Mouse (Mus musculus) kidney, adult 11 months (tissue): Measurements from ENCODE around the gene 2210011C24Rik.
A peak's percentile ranks its signal among the peaks of the same experiment; 100 is the strongest.

Experiments
- DNase-seq: peaks from one replicate; pipeline ENCODE4 v3.0.0; 2022

Gene 2210011C24Rik

GRCm38 (mm10) chr8:84011705-84012498 is at the start of gene 2210011C24Rik:
Gene 2210011C24Rik (minus strand): TSS chr8:84012171.
- DNase-seq: peak; percentile 81

GRCm38 (mm10) chr8:84060245-84060644 is 48.3 kb upstream of the 2210011C24Rik start:
- DNase-seq: no peak

- no peak for DNase-seq
These were observed 47.3 kb upstream of the 2210011C24Rik start for GRCm38 (mm10) chr8:84059226-84059625.

- no peak for DNase-seq
These were observed 45.9 kb upstream of the 2210011C24Rik start for GRCm38 (mm10) chr8:84057827-84058226.

- DNase-seq: no peak
These were observed 41.3 kb upstream of the 2210011C24Rik start for GRCm38 (mm10) chr8:84053229-84053628.

GRCm38 (mm10) chr8:84052746-84053145 is 40.8 kb upstream of the 2210011C24Rik start:
- DNase-seq: no peak

- no peak for DNase-seq
These were observed 36.2 kb upstream of the 2210011C24Rik start for GRCm38 (mm10) chr8:84048171-84048570.

- no peak for DNase-seq
These were observed 34.5 kb upstream of the 2210011C24Rik start for GRCm38 (mm10) chr8:84046505-84046904.

GRCm38 (mm10) chr8:84044900-84045299 is 32.9 kb upstream of the 2210011C24Rik start, which contains the start of gene Rln3:
Gene Rln3 (minus strand): TSS chr8:84045000.
- no peak for DNase-seq

GRCm38 (mm10) chr8:84044103-84044502 is 32.1 kb upstream of the 2210011C24Rik start:
- DNase-seq: no peak

- no peak for DNase-seq
These were observed 31.0 kb upstream of the 2210011C24Rik start for GRCm38 (mm10) chr8:84042948-84043342.

GRCm38 (mm10) chr8:84042066-84042947 is 30.3 kb upstream of the 2210011C24Rik start, which contains the start of gene Il27ra:
Gene Il27ra (minus strand): TSS chr8:84042589.
- DNase-seq: peak; percentile 53

GRCm38 (mm10) chr8:84039050-84039449 is 27.1 kb upstream of the 2210011C24Rik start:
- peak; percentile 51 for DNase-seq

GRCm38 (mm10) chr8:84038015-84038414 is 26.0 kb upstream of the 2210011C24Rik start:
- peak; percentile 26 for DNase-seq

- no peak for DNase-seq
These were observed 20.8 kb upstream of the 2210011C24Rik start for GRCm38 (mm10) chr8:84032777-84033176.

GRCm38 (mm10) chr8:84029272-84029671 is 17.3 kb upstream of the 2210011C24Rik start:
- DNase-seq: no peak

GRCm38 (mm10) chr8:84027449-84027848 is 15.5 kb upstream of the 2210011C24Rik start:
- DNase-seq: no peak

GRCm38 (mm10) chr8:84025863-84026262 is 13.9 kb upstream of the 2210011C24Rik start:
- no peak for DNase-seq

GRCm38 (mm10) chr8:84024171-84024570 is 12.2 kb upstream of the 2210011C24Rik start:
- DNase-seq: peak; percentile 59

GRCm38 (mm10) chr8:84023631-84024030 is 11.7 kb upstream of the 2210011C24Rik start:
- DNase-seq: peak; percentile 89

- DNase-seq: peak; percentile 89
These were observed 11.1 kb upstream of the 2210011C24Rik start for GRCm38 (mm10) chr8:84023085-84023484.

GRCm38 (mm10) chr8:84021569-84021968 is 9.6 kb upstream of the 2210011C24Rik start:
- DNase-seq: peak; percentile 38

- DNase-seq: peak; percentile 89
These were observed 9.1 kb upstream of the 2210011C24Rik start, which contains the start of gene Palm3 for GRCm38 (mm10) chr8:84021096-84021495. Gene Palm3 (plus strand): TSS chr8:84021471.
